Mouse (Mus musculus) neural tube, embryonic 12.5 days (tissue): ENCODE measurements around the gene Fancm. TPM values are rescaled to one million over a fixed set of nuclear protein-coding genes. Genes with fewer than 3 reads are reported as not detected.
A peak's percentile ranks its signal among the peaks of the same experiment; 100 is the strongest.
"Not testable (repeated sequence)": the region's sequence is repeated elsewhere in the genome, so short reads cannot be mapped to it uniquely, and the experiment has no call there.

ENCODE experiments used
- ATAC-seq: fragments of 200-750 bp; cut with Nextera tagmentation; 2 replicates; pipeline ENCODE4 v1.8.0; 2017; ENCODE audit warnings: low read depth, mild to moderate bottlenecking, moderate TSS enrichment, moderate library complexity; ENCODE audit not compliant: low FRiP score
- H3K27ac ChIP-seq: fragments of 300-500 bp; sonication (generic); 2 replicates; pipeline ENCODE4 v1.5.1; 2016
- H3K27me3 ChIP-seq: fragments of 300-500 bp; sonication (generic); replicated peaks from 2 replicates; pipeline ENCODE4 v1.6.1; 2016; ENCODE audit warnings: mild to moderate bottlenecking
- H3K36me3 ChIP-seq: fragments of 300-500 bp; sonication (generic); 2 replicates; pipeline ENCODE4 v1.6.1; 2016; ENCODE audit warnings: mild to moderate bottlenecking
- H3K4me1 ChIP-seq: fragments of 300-500 bp; sonication (generic); 2 replicates; pipeline ENCODE4 v1.6.1; 2016
- H3K4me2 ChIP-seq: fragments of 300-500 bp; sonication (generic); replicated peaks from 2 replicates; pipeline ENCODE4 v1.6.1; 2016; ENCODE audit warnings: mild to moderate bottlenecking
- H3K4me3 ChIP-seq: fragments of 300-500 bp; sonication (generic); 2 replicates; pipeline ENCODE4 v1.5.1; 2016
- H3K9ac ChIP-seq: fragments of 300-500 bp; sonication (generic); 2 replicates; pipeline ENCODE4 v1.6.1; 2016; ENCODE audit warnings: mild to moderate bottlenecking
- H3K9me3 ChIP-seq: fragments of 300-500 bp; sonication (generic); 2 replicates; pipeline ENCODE4 v1.6.1; 2016; ENCODE audit warnings: mild to moderate bottlenecking
- WGBS: fragments of 180-500 bp; shearing (Covaris S2); methylation state at CpG from one replicate; pipeline ENCODE4 v1.1.7; 2016; 5-methylcytosine and 5-hydroxymethylcytosine counted together
- polyA plus RNA-seq: library from polyadenylated mRNA; unstranded; fragments of >200 nt; fragmentation: Nextera tagmentation; extraction: Ambion mirVana; gene quantifications from 2 replicates; pipeline ENCODE4 v1.2.1, GENCODE M21; 2016

The Fancm gene
- polyA plus RNA-seq, 1 experiment from 2014 or later = 12.1 TPM

GRCm38 (mm10) chr12:65073611-65074178 is 1.7 kb upstream of the Fancm start, which contains the start of gene Fkbp3:
Gene Fkbp3 (minus strand): TSS chr12:65074007.
- no peaks in the 10 kb centered on the region for H3K9me3 ChIP-seq

GRCm38 (mm10) chr12:65074651-65075050 is 752 bp upstream of the Fancm start:
- Histone ChIP-seq H3K27me3 (no peaks in the 10 kb centered on the region), H3K9ac (no peak overlapping the region), H3K9me3 (no peaks in the 10 kb centered on the region), H3K4me3 (peak overlapping the region; percentile 91), H3K4me1 (peaks cover 20% of the 10 kb centered on the region), H3K27ac (no peak overlapping the region), H3K36me3 (no peaks in the 10 kb centered on the region), H3K4me2 (peak overlapping the region; percentile 79)
- 48% methylated on average over 7 of the region's 7 CpGs for WGBS
- no peak for ATAC-seq

More at GRCm38 (mm10) chr12:65073611-65074178, 1.7 kb upstream of the Fancm start, which contains the start of gene Fkbp3:
- peak within 1 kb of the TSS; percentile 79 for H3K27ac ChIP-seq
- H3K4me3 ChIP-seq = peak within 1 kb of the TSS; percentile 91
- peaks cover 20% of the 10 kb centered on the region for H3K4me1 ChIP-seq
- H3K9ac ChIP-seq = peak within 1 kb of the TSS; percentile 89
- no peaks in the 10 kb centered on the region for H3K27me3 ChIP-seq
- peak; percentile 99 for ATAC-seq
- peaks cover 5% of the 10 kb centered on the region; the same call in 1 of the 2 replicates for H3K36me3 ChIP-seq
- WGBS = under 1% methylated on average over 49 of the region's 49 CpGs
- peak within 1 kb of the TSS; percentile 79 for H3K4me2 ChIP-seq

- H3K4me2 ChIP-seq = peak overlapping the region; percentile 79
- peaks cover 6% of the 10 kb centered on the region for H3K36me3 ChIP-seq
- WGBS = under 1% methylated on average over 41 of the region's 41 CpGs
- H3K27ac ChIP-seq = peak overlapping the region; percentile 81
- no peaks in the 10 kb centered on the region for H3K9me3 ChIP-seq
- ATAC-seq = 0 out of 2 replicates have a peak, but pooled peaks have one; percentile 0
- H3K4me1 ChIP-seq = peaks cover 20% of the 10 kb centered on the region
- peak overlapping the region; percentile 91 for H3K4me3 ChIP-seq
- peak overlapping the region; percentile 87 for H3K9ac ChIP-seq
- no peaks in the 10 kb centered on the region for H3K27me3 ChIP-seq
Observed at GRCm38 (mm10) chr12:65075733-65076310, 419 bp downstream of the Fancm start.

GRCm38 (mm10) chr12:65076906-65077305 is 1.5 kb downstream of the Fancm start:
- Histone ChIP-seq H3K36me3 (peaks cover 6% of the 10 kb centered on the region), H3K4me3 (peak overlapping the region; percentile 91; the same call in 1 of the 2 replicates), H3K27ac (no peak overlapping the region), H3K27me3 (no peaks in the 10 kb centered on the region), H3K9ac (no peak overlapping the region), H3K4me2 (peak overlapping the region; percentile 79), H3K4me1 (peaks cover 20% of the 10 kb centered on the region), H3K9me3 (no peaks in the 10 kb centered on the region)
- ATAC-seq = no peak
- WGBS = 87% methylated on average over 9 of the region's 9 CpGs

GRCm38 (mm10) chr12:65108746-65109145 is 33.3 kb downstream of the Fancm start:
- no peak overlapping the region for H3K4me2 ChIP-seq
- no peak overlapping the region for H3K27ac ChIP-seq
- no peaks in the 10 kb centered on the region for H3K9me3 ChIP-seq
- no peaks in the 10 kb centered on the region for H3K4me1 ChIP-seq
- no peak overlapping the region for H3K9ac ChIP-seq
- no peak overlapping the region for H3K4me3 ChIP-seq
- WGBS = 89% methylated on average over 1 of the region's 1 CpGs
- ATAC-seq = no peak
- peaks cover 33% of the 10 kb centered on the region for H3K36me3 ChIP-seq
- no peaks in the 10 kb centered on the region for H3K27me3 ChIP-seq

GRCm38 (mm10) chr12:65111503-65111902 is 36.1 kb downstream of the Fancm start:
- WGBS = over 99% methylated on average over 3 of the region's 3 CpGs

GRCm38 (mm10) chr12:65112811-65113210 is 37.4 kb downstream of the Fancm start:
- WGBS = 97% methylated on average over 1 of the region's 1 CpGs
- H3K9me3 ChIP-seq = no peaks in the 10 kb centered on the region
- no peak overlapping the region for H3K4me3 ChIP-seq
- H3K4me2 ChIP-seq = no peak overlapping the region
- H3K36me3 ChIP-seq = peaks cover 11% of the 10 kb centered on the region; the same call in 1 of the 2 replicates
- H3K9ac ChIP-seq = no peak overlapping the region
- ATAC-seq = no peak
- H3K27ac ChIP-seq = no peak overlapping the region
- H3K4me1 ChIP-seq = no peaks in the 10 kb centered on the region
- H3K27me3 ChIP-seq = no peaks in the 10 kb centered on the region

More at GRCm38 (mm10) chr12:65111503-65111902, 36.1 kb downstream of the Fancm start:
- no peak overlapping the region for H3K4me3 ChIP-seq
- H3K9ac ChIP-seq = no peak overlapping the region
- no peak overlapping the region for H3K27ac ChIP-seq
- H3K4me1 ChIP-seq = no peaks in the 10 kb centered on the region
- ATAC-seq = no peak
- H3K27me3 ChIP-seq = no peaks in the 10 kb centered on the region
- H3K36me3 ChIP-seq = peaks cover 16% of the 10 kb centered on the region
- no peaks in the 10 kb centered on the region for H3K9me3 ChIP-seq
- H3K4me2 ChIP-seq = no peak overlapping the region

GRCm38 (mm10) chr12:65113925-65114324 is 38.5 kb downstream of the Fancm start:
- no peak overlapping the region for H3K27ac ChIP-seq
- H3K27me3 ChIP-seq = no peaks in the 10 kb centered on the region
- 91% methylated on average over 4 of the region's 4 CpGs for WGBS
- peaks cover 15% of the 10 kb centered on the region; the same call in 1 of the 2 replicates for H3K36me3 ChIP-seq
- H3K4me2 ChIP-seq = no peak overlapping the region
- no peak overlapping the region for H3K4me3 ChIP-seq
- no peaks in the 10 kb centered on the region for H3K9me3 ChIP-seq
- ATAC-seq = no peak
- no peaks in the 10 kb centered on the region for H3K4me1 ChIP-seq
- no peak overlapping the region for H3K9ac ChIP-seq

GRCm38 (mm10) chr12:65114978-65115377 is 39.6 kb downstream of the Fancm start:
- not testable (repeated sequence) for H3K27ac ChIP-seq, H3K4me2 ChIP-seq, H3K4me1 ChIP-seq, H3K4me3 ChIP-seq, ATAC-seq, H3K9me3 ChIP-seq, H3K9ac ChIP-seq, H3K27me3 ChIP-seq
- 92% methylated on average over 3 of the region's 3 CpGs for WGBS
- peaks cover 17% of the 10 kb centered on the region; the same call in 1 of the 2 replicates for H3K36me3 ChIP-seq

- Histone ChIP-seq H3K4me1 (no peaks in the 10 kb centered on the region), H3K4me3 (no peak overlapping the region), H3K36me3 (peaks cover 37% of the 10 kb centered on the region), H3K27ac (no peak overlapping the region), H3K27me3 (no peaks in the 10 kb centered on the region), H3K9me3 (no peaks in the 10 kb centered on the region), H3K4me2 (no peak overlapping the region), H3K9ac (no peak overlapping the region)
- 81% methylated on average over 7 of the region's 7 CpGs for WGBS
- ATAC-seq = no peak
Observed at GRCm38 (mm10) chr12:65118968-65119367, 43.6 kb downstream of the Fancm start.

GRCm38 (mm10) chr12:65119451-65119850 is 44.0 kb downstream of the Fancm start:
- no peak for ATAC-seq
- Histone ChIP-seq H3K27ac (no peak overlapping the region), H3K36me3 (peaks cover 38% of the 10 kb centered on the region), H3K4me3 (no peak overlapping the region), H3K9me3 (no peaks in the 10 kb centered on the region), H3K9ac (no peak overlapping the region), H3K4me1 (no peaks in the 10 kb centered on the region), H3K4me2 (no peak overlapping the region), H3K27me3 (no peaks in the 10 kb centered on the region)
- 90% methylated on average over 5 of the region's 5 CpGs for WGBS

GRCm38 (mm10) chr12:65136121-65136520 is 60.7 kb downstream of the Fancm start:
- ATAC-seq = not testable (repeated sequence)

More at GRCm38 (mm10) chr12:65136121-65136520, 60.7 kb downstream of the Fancm start:
- not testable (repeated sequence) for H3K27me3 ChIP-seq, H3K4me3 ChIP-seq, H3K9ac ChIP-seq, H3K27ac ChIP-seq, H3K4me1 ChIP-seq, H3K4me2 ChIP-seq, H3K9me3 ChIP-seq
- WGBS = 92% methylated on average over 4 of the region's 4 CpGs
- H3K36me3 ChIP-seq = peaks cover 14% of the 10 kb centered on the region
